Mouse (Mus musculus) lung, adult 2 months (tissue): Measurements from ENCODE around the gene Ets1.

Experiments used
- CTCF ChIP-seq: fragments of 200-500 bp; IDR thresholded peaks from 2 replicates; pipeline ENCODE4 v1.5.1; 2011; ENCODE audit warnings: mild to moderate bottlenecking, low read length, control low read depth; ENCODE audit not compliant: insufficient read depth
- POLR2A ChIP-seq: fragments of 200-500 bp; IDR thresholded peaks from 2 replicates; pipeline ENCODE4 v1.6.1; 2011; ENCODE audit warnings: low read depth, mild to moderate bottlenecking, control low read depth, low read length, borderline replicate concordance; ENCODE audit errors: extremely low read depth

GRCm38 (mm10) chr9:32619661-32620060 lies 16.4 kb upstream of the Ets1 start:
- TF ChIP-seq CTCF, result no peak
- no peak for TF ChIP-seq POLR2A
